Mouse (Mus musculus) midbrain, embryonic 16.5 days (tissue): ENCODE measurements around the gene Mitd1. TPM values are rescaled to one million over a fixed set of nuclear protein-coding genes. Genes with fewer than 3 reads are reported as not detected.

Source experiments
- ATAC-seq: fragments of 200-750 bp; cut with Nextera tagmentation; 2 replicates; pipeline ENCODE4 v1.8.0; 2017; ENCODE audit warnings: moderate TSS enrichment
- H3K27ac ChIP-seq: fragments of 300-500 bp; sonication (generic); 2 replicates; pipeline ENCODE4 v1.5.1; 2014; ENCODE audit warnings: mild to moderate bottlenecking, low read length, mixed read lengths
- H3K27me3 ChIP-seq: fragments of 300-500 bp; sonication (generic); 2 replicates; pipeline ENCODE4 v1.6.1; 2014; ENCODE audit warnings: low read depth, low read length, mixed read lengths; ENCODE audit not compliant: control insufficient read depth, insufficient read depth
- H3K36me3 ChIP-seq: fragments of 300-500 bp; sonication (generic); 2 replicates; pipeline ENCODE4 v1.6.1; 2014; ENCODE audit warnings: mild to moderate bottlenecking, low read length, moderate library complexity, mixed read lengths; ENCODE audit not compliant: control insufficient read depth, insufficient read depth
- H3K4me1 ChIP-seq: fragments of 300-500 bp; sonication (generic); 2 replicates; pipeline ENCODE4 v1.6.1; 2014; ENCODE audit warnings: mild to moderate bottlenecking, low read length, mixed read lengths; ENCODE audit not compliant: control insufficient read depth, insufficient read depth
- H3K4me2 ChIP-seq: fragments of 300-500 bp; sonication (generic); 2 replicates; pipeline ENCODE4 v1.6.1; 2014; ENCODE audit warnings: mild to moderate bottlenecking, low read length, mixed read lengths
- H3K4me3 ChIP-seq: fragments of 300-500 bp; sonication (generic); 2 replicates; pipeline ENCODE4 v1.5.1; 2014; ENCODE audit warnings: low read depth, mild to moderate bottlenecking, low read length, moderate library complexity, mixed read lengths
- H3K9ac ChIP-seq: fragments of 300-500 bp; sonication (generic); 2 replicates; pipeline ENCODE4 v1.6.1; 2014; ENCODE audit warnings: low read depth, low read length, mixed read lengths
- H3K9me3 ChIP-seq: fragments of 300-500 bp; sonication (generic); replicated peaks from 2 replicates; pipeline ENCODE4 v1.6.1; 2014; ENCODE audit warnings: mild to moderate bottlenecking, low read length, mixed read lengths; ENCODE audit not compliant: control insufficient read depth, poor library complexity, severe bottlenecking
- WGBS: fragments of 180-500 bp; shearing (Covaris S2); extraction: QIAGEN DNeasy Blood & Tissue Kit; methylation state at CpG from one replicate; pipeline ENCODE4 v1.1.7; 2014; 5-methylcytosine and 5-hydroxymethylcytosine counted together
- polyA plus RNA-seq: library from polyadenylated mRNA; unstranded; fragments of >200 nt; fragmentation: Nextera tagmentation; extraction: Ambion mirVana; gene quantifications from 2 replicates; pipeline ENCODE4 v1.2.1, GENCODE M21; 2015

Mitd1 gene
- polyA plus RNA-seq, 1 experiment from 2014 or later, result 13.8 TPM

- Histone ChIP-seq H3K27ac (no peak overlapping the region), H3K4me1 (no peaks in the 10 kb centered on the region), H3K36me3 (peaks cover 23% of the 10 kb centered on the region), H3K9ac (no peak overlapping the region), H3K4me2 (no peak overlapping the region), H3K27me3 (no peaks in the 10 kb centered on the region), H3K9me3 (no peaks in the 10 kb centered on the region), H3K4me3 (no peak overlapping the region)
- no peak for ATAC-seq
- WGBS, result 64% methylated on average over 6 of the region's 6 CpGs
Observed at GRCm38 (mm10) chr1:37900288-37900687, 10.1 kb upstream of the Mitd1 start.

DNA sequence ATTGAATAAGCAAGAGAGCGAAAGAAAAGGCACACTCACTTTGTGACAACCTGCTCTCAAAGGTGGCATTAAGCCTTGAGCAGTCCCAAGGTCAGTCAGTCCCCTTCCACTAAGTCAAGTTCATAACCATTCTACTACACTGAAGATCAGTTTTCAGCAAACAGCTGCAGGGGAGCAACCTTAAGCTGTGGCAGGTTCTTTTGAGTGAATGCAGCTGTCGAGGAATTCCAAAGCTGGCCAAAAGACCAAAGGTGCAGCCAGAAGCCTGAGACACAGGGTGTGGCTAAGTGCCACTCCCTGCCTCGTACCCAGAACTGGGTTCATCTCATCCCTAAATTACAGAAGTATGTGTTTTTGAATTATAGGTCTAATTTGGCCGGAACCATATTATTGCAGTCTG is 9.6 kb upstream of the Mitd1 start:
- WGBS, result 83% methylated on average over 4 of the region's 4 CpGs

DNA sequence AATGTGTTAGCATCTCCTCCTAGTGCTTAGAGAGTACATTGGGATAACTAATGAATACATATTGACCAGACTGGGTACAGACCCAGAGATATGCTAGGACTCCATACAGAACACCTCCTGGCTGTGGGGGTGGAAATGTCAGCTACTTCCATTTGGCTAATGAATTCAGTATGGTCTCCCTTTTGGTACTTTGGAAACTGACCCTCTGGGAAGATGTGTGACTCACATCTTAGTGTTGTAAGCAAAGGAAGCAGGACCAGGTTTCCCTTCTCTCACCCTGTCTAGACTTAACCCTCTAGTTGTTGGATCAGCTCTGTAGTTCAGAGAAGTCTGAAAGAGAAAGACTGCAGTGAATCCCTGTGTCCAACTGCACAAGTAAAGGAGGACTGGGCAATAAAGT is 4.4 kb upstream of the Mitd1 start:
- H3K4me1 ChIP-seq, result peaks cover 16% of the 10 kb centered on the region
- H3K9ac ChIP-seq, result no peak overlapping the region
- no peak overlapping the region for H3K4me2 ChIP-seq
- H3K9me3 ChIP-seq, result no peaks in the 10 kb centered on the region
- peaks cover 30% of the 10 kb centered on the region for H3K36me3 ChIP-seq
- no peak overlapping the region for H3K27ac ChIP-seq
- no peak overlapping the region for H3K4me3 ChIP-seq
- no peaks in the 10 kb centered on the region for H3K27me3 ChIP-seq
- no peak for ATAC-seq

More for the DNA sequence above, 9.6 kb upstream of the Mitd1 start:
- no peak for ATAC-seq
- Histone ChIP-seq H3K36me3 (peaks cover 24% of the 10 kb centered on the region), H3K27ac (no peak overlapping the region), H3K4me3 (no peak overlapping the region), H3K27me3 (no peaks in the 10 kb centered on the region), H3K9ac (no peak overlapping the region), H3K4me2 (no peak overlapping the region), H3K4me1 (no peaks in the 10 kb centered on the region), H3K9me3 (no peaks in the 10 kb centered on the region)

DNA sequence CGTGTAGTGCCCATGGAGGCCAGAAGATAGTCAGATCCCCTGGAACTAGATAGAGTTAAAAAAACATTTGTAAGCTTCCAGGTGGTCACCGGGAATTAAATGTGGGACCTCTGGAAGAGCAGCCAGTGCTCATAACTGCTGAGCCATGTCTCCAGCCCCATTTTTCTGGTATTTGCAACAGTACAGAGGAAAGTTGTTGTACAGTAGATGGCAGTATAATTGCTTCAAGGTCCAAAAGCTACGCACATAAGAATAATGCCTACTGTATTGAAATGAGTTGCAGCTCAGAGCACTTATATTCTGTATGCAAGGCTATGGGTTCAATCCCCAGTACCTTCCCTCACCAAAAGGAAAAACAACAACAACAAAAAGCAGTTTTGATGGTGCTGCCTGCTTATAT is 1.2 kb upstream of the Mitd1 start:
- Histone ChIP-seq H3K36me3 (peaks cover 10% of the 10 kb centered on the region), H3K4me1 (peaks cover 20% of the 10 kb centered on the region), H3K4me2 (peak overlapping the region; percentile 91), H3K9me3 (no peaks in the 10 kb centered on the region), H3K27ac (no peak overlapping the region), H3K9ac (peak overlapping the region; percentile 74; the same call in 1 of the 2 replicates), H3K4me3 (peak overlapping the region; percentile 72), H3K27me3 (no peaks in the 10 kb centered on the region)
- no peak for ATAC-seq
- WGBS, result 68% methylated on average over 3 of the region's 3 CpGs

DNA sequence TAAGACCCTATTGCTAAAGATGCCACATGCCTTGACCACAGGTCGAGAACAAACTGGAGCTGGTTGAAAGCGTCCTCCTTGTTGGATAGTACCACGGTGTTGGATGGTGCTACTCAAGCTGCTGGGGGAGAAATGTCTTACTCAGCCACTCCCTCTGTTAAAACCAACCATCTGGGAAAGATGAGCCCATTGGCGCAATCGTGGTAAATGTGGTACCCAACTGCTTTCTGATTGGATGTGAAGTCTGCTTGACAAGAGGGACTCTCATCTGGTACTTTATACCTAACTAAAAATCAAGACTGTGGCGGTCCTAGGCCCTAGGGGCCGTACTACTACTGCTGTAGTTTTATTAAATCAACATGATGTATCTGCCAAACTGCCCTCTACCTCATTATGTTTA is 1.0 kb downstream of the Mitd1 start:
- WGBS, result 88% methylated on average over 7 of the region's 7 CpGs
- Histone ChIP-seq H3K4me3 (peak overlapping the region; percentile 72; the same call in 1 of the 2 replicates), H3K27me3 (no peaks in the 10 kb centered on the region), H3K4me1 (peaks cover 20% of the 10 kb centered on the region), H3K27ac (no peak overlapping the region), H3K9me3 (no peaks in the 10 kb centered on the region), H3K4me2 (peak overlapping the region; percentile 91), H3K36me3 (peaks cover 5% of the 10 kb centered on the region; the same call in 1 of the 2 replicates), H3K9ac (no peak overlapping the region)
- no peak; the same call in 1 of the 2 replicates for ATAC-seq

GRCm38 (mm10) chr1:37884451-37884850 is 5.8 kb downstream of the Mitd1 start:
- no peaks in the 10 kb centered on the region for H3K27me3 ChIP-seq
- no peak overlapping the region for H3K4me3 ChIP-seq
- H3K4me1 ChIP-seq, result peaks cover 2% of the 10 kb centered on the region
- no peak overlapping the region for H3K9ac ChIP-seq
- WGBS, result 83% methylated on average over 4 of the region's 4 CpGs
- H3K27ac ChIP-seq, result no peak overlapping the region
- H3K9me3 ChIP-seq, result no peaks in the 10 kb centered on the region
- no peak overlapping the region for H3K4me2 ChIP-seq
- no peak for ATAC-seq
- 0 out of 2 replicates have a peak, but pooled peaks cover 3% of the 10 kb centered on the region for H3K36me3 ChIP-seq

GRCm38 (mm10) chr1:37883411-37883810 is 6.8 kb downstream of the Mitd1 start:
- H3K4me2 ChIP-seq, result no peak overlapping the region
- no peak for ATAC-seq
- WGBS, result 90% methylated on average over 4 of the region's 4 CpGs
- no peak overlapping the region for H3K27ac ChIP-seq
- H3K4me3 ChIP-seq, result no peak overlapping the region
- peaks cover 4% of the 10 kb centered on the region; the same call in 1 of the 2 replicates for H3K36me3 ChIP-seq
- no peaks in the 10 kb centered on the region for H3K4me1 ChIP-seq
- no peak overlapping the region for H3K9ac ChIP-seq
- H3K27me3 ChIP-seq, result no peaks in the 10 kb centered on the region
- H3K9me3 ChIP-seq, result no peaks in the 10 kb centered on the region

GRCm38 (mm10) chr1:37877736-37878460 is 12.3 kb downstream of the Mitd1 start:
- WGBS, result 95% methylated on average over 13 of the region's 13 CpGs
- peaks cover 7% of the 10 kb centered on the region; the same call in 1 of the 2 replicates for H3K9me3 ChIP-seq
- no peak overlapping the region for H3K27ac ChIP-seq
- ATAC-seq, result no peak
- H3K4me2 ChIP-seq, result no peak overlapping the region
- no peak overlapping the region for H3K9ac ChIP-seq
- no peaks in the 10 kb centered on the region for H3K27me3 ChIP-seq
- peaks cover 4% of the 10 kb centered on the region; the same call in 1 of the 2 replicates for H3K4me1 ChIP-seq
- peaks cover 17% of the 10 kb centered on the region for H3K36me3 ChIP-seq
- H3K4me3 ChIP-seq, result no peak overlapping the region

DNA sequence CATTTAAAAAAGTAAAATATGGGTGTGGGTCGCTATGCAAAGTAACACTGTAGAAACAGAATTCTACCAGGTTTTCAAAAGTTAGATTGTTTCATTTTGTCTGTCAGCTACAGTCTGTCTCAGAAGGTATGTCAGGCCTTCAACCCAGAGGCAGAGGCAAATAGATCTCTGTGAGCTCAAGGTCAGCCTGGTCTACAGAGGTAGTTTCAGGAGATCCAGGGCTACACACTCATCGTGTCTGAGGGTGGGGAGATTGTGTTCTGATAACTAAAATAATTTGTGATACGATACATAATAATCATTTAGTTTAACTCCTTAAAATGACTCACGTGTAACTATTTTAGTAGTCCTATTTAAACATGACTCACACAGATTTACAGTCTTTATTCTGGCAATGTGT is 17.1 kb downstream of the Mitd1 start:
- no peak overlapping the region for H3K4me3 ChIP-seq
- H3K27ac ChIP-seq, result no peak overlapping the region
- peak overlapping the region; percentile 78; the same call in 1 of the 2 replicates for H3K4me2 ChIP-seq
- H3K9ac ChIP-seq, result no peak overlapping the region
- 93% methylated on average over 4 of the region's 4 CpGs for WGBS
- peaks cover 6% of the 10 kb centered on the region; the same call in 1 of the 2 replicates for H3K27me3 ChIP-seq
- no peak for ATAC-seq
- peaks cover 12% of the 10 kb centered on the region for H3K4me1 ChIP-seq
- H3K36me3 ChIP-seq, result peaks cover 12% of the 10 kb centered on the region
- H3K9me3 ChIP-seq, result peaks cover 7% of the 10 kb centered on the region; the same call in 1 of the 2 replicates
